Mouse (Mus musculus) heart, embryonic 14.5 days (tissue): ENCODE measurements around the gene Plxnc1. TPM values are rescaled to one million over a fixed set of nuclear protein-coding genes. Genes with fewer than 3 reads are reported as not detected.

Source experiments
- ATAC-seq: fragments of 200-750 bp; cut with Nextera tagmentation; 2 replicates; pipeline ENCODE4 v1.8.0; 2017; ENCODE audit warnings: low read depth, moderate TSS enrichment; ENCODE audit not compliant: insufficient number of reproducible peaks, insufficient read depth, low FRiP score
- H3K27ac ChIP-seq, 2 experiments: fragments of 200-500 bp in 1 of 2; fragments of 300-500 bp in 1 of 2; sonication (generic) in 1 of 2; replicated peaks in 1 of 2; 2 replicates each; pipeline ENCODE4 v1.5.1; 2012 to 2014; ENCODE audit warnings: low read depth in 2 of 2, low read length in 2 of 2, control low read depth in 1 of 2, mild to moderate bottlenecking in 1 of 2, mixed read lengths in 1 of 2; ENCODE audit not compliant: control insufficient read depth in 1 of 2, insufficient read depth in 1 of 2
- H3K27me3 ChIP-seq: fragments of 300-500 bp; sonication (generic); 2 replicates; pipeline ENCODE4 v1.6.1; 2014; ENCODE audit warnings: mild to moderate bottlenecking, low read length, control low read depth; ENCODE audit not compliant: control insufficient read depth, insufficient read depth
- H3K36me3 ChIP-seq: fragments of 300-500 bp; sonication (generic); 2 replicates; pipeline ENCODE4 v1.6.1; 2014; ENCODE audit warnings: mild to moderate bottlenecking, control low read depth, low read length, mixed read lengths; ENCODE audit not compliant: control insufficient read depth, insufficient read depth
- H3K4me1 ChIP-seq, 2 experiments: fragments of 200-500 bp in 1 of 2; fragments of 300-500 bp in 1 of 2; sonication (generic) in 1 of 2; 2 replicates each; pipeline ENCODE4 v1.6.1; 2012 to 2014; ENCODE audit warnings: low read length in 2 of 2, control low read depth in 1 of 2, mixed read lengths in 1 of 2; ENCODE audit not compliant: control insufficient read depth in 2 of 2, insufficient read depth in 2 of 2
- H3K4me2 ChIP-seq: fragments of 300-500 bp; sonication (generic); 2 replicates; pipeline ENCODE4 v1.6.1; 2014; ENCODE audit warnings: mild to moderate bottlenecking, low read length
- H3K4me3 ChIP-seq, 2 experiments: fragments of 200-500 bp in 1 of 2; fragments of 300-500 bp in 1 of 2; sonication (generic) in 1 of 2; 2 replicates each; pipeline ENCODE4 v1.5.1; 2012 to 2014; ENCODE audit warnings: low read length in 2 of 2, mild to moderate bottlenecking in 2 of 2, control low read depth in 1 of 2, low read depth in 1 of 2, moderate library complexity in 1 of 2; ENCODE audit not compliant: control insufficient read depth in 1 of 2, insufficient read depth in 1 of 2
- H3K9ac ChIP-seq: fragments of 300-500 bp; sonication (generic); 2 replicates; pipeline ENCODE4 v1.6.1; 2014; ENCODE audit warnings: mild to moderate bottlenecking, low read length
- H3K9me3 ChIP-seq: fragments of 300-500 bp; sonication (generic); 2 replicates; pipeline ENCODE4 v1.6.1; 2016; ENCODE audit warnings: low read length, control low read depth; ENCODE audit not compliant: control insufficient read depth
- WGBS: fragments of 180-500 bp; shearing (Covaris S2); extraction: QIAGEN DNeasy Blood & Tissue Kit; methylation state at CpG from one replicate; pipeline ENCODE4 v1.1.7; 2014; 5-methylcytosine and 5-hydroxymethylcytosine counted together
- polyA plus RNA-seq: library from polyadenylated mRNA; unstranded; fragments of >200 nt; fragmentation: Nextera tagmentation; extraction: Ambion mirVana; gene quantifications from 2 replicates; pipeline ENCODE4 v1.2.1, GENCODE M21; 2014

The Plxnc1 gene
- polyA plus RNA-seq, 1 experiment from 2014 or later: 6.9 TPM

- H3K27ac ChIP-seq: no peak overlapping the region
- ATAC-seq: no peak
- no peak overlapping the region for H3K9ac ChIP-seq
- no peak overlapping the region for H3K4me3 ChIP-seq
- no peaks in the 10 kb centered on the region for H3K36me3 ChIP-seq
- no peaks in the 10 kb centered on the region for H3K9me3 ChIP-seq
- no peaks in the 10 kb centered on the region for H3K27me3 ChIP-seq
- H3K4me2 ChIP-seq: no peak overlapping the region
- 0 out of 4 replicates have a peak, but pooled peaks cover 0 to 5% of the 10 kb centered on the region in 2 experiments for H3K4me1 ChIP-seq
- WGBS: 80% methylated on average over 9 of the region's 9 CpGs
These were observed 94.7 kb downstream of the Plxnc1 start for GRCm38 (mm10) chr10:94849930-94850329.

- Histone ChIP-seq H3K9ac (no peak overlapping the region), H3K4me2 (no peak overlapping the region), H3K4me3 (no peak overlapping the region), H3K9me3 (no peaks in the 10 kb centered on the region), H3K27ac (no peak overlapping the region), H3K27me3 (no peaks in the 10 kb centered on the region), H3K36me3 (no peaks in the 10 kb centered on the region), H3K4me1 (0 out of 4 replicates have a peak, but pooled peaks cover 0 to under 1% of the 10 kb centered on the region in 2 experiments)
- 76% methylated on average over 4 of the region's 4 CpGs for WGBS
- no peak for ATAC-seq
These were observed 95.3 kb downstream of the Plxnc1 start for GRCm38 (mm10) chr10:94849360-94849759.

GRCm38 (mm10) chr10:94848344-94848743, 96.3 kb downstream of the Plxnc1 start:
- Histone ChIP-seq H3K27ac (no peak overlapping the region), H3K4me1 (no peaks in the 10 kb centered on the region), H3K9me3 (no peaks in the 10 kb centered on the region), H3K4me3 (no peak overlapping the region), H3K36me3 (no peaks in the 10 kb centered on the region), H3K27me3 (no peaks in the 10 kb centered on the region), H3K9ac (no peak overlapping the region), H3K4me2 (no peak overlapping the region)
- 88% methylated on average over 6 of the region's 6 CpGs for WGBS
- ATAC-seq: no peak

GRCm38 (mm10) chr10:94846501-94847105, 98.0 kb downstream of the Plxnc1 start:
- no peaks in the 10 kb centered on the region for H3K4me1 ChIP-seq
- ATAC-seq: no peak
- no peak overlapping the region for H3K4me2 ChIP-seq
- H3K9me3 ChIP-seq: no peaks in the 10 kb centered on the region
- no peaks in the 10 kb centered on the region for H3K27me3 ChIP-seq
- H3K36me3 ChIP-seq: no peaks in the 10 kb centered on the region
- 84% methylated on average over 8 of the region's 8 CpGs for WGBS
- H3K4me3 ChIP-seq: no peak overlapping the region
- H3K27ac ChIP-seq: no peak overlapping the region
- no peak overlapping the region for H3K9ac ChIP-seq

- H3K9me3 ChIP-seq: no peaks in the 10 kb centered on the region
- 81% methylated on average over 6 of the region's 6 CpGs for WGBS
- no peak for ATAC-seq
- H3K36me3 ChIP-seq: no peaks in the 10 kb centered on the region
- H3K27me3 ChIP-seq: no peaks in the 10 kb centered on the region
- H3K4me2 ChIP-seq: no peak overlapping the region
- no peak overlapping the region for H3K4me3 ChIP-seq
- H3K27ac ChIP-seq: no peak overlapping the region
- no peaks in the 10 kb centered on the region for H3K4me1 ChIP-seq
- no peak overlapping the region for H3K9ac ChIP-seq
These were observed 99.9 kb downstream of the Plxnc1 start for GRCm38 (mm10) chr10:94844692-94845091.

- H3K9me3 ChIP-seq: no peaks in the 10 kb centered on the region
- no peak for ATAC-seq
- H3K27ac ChIP-seq: no peak overlapping the region
- no peak overlapping the region for H3K4me2 ChIP-seq
- no peaks in the 10 kb centered on the region for H3K27me3 ChIP-seq
- H3K4me3 ChIP-seq: no peak overlapping the region
- 34% methylated on average over 9 of the region's 9 CpGs for WGBS
- H3K9ac ChIP-seq: no peak overlapping the region
- H3K36me3 ChIP-seq: no peaks in the 10 kb centered on the region
- peaks cover 0 to 2% of the 10 kb centered on the region in 2 experiments; a peak in 1 of 4 replicates for H3K4me1 ChIP-seq
These were observed 108.8 kb downstream of the Plxnc1 start for GRCm38 (mm10) chr10:94835874-94836273.

- Histone ChIP-seq H3K36me3 (no peaks in the 10 kb centered on the region), H3K4me1 (peaks cover 9 to 17% of the 10 kb centered on the region in 2 experiments), H3K27ac (peak overlapping the region; percentile 23 to 87), H3K9me3 (no peaks in the 10 kb centered on the region), H3K27me3 (no peaks in the 10 kb centered on the region), H3K9ac (peak overlapping the region; percentile 39; the same call in 1 of the 2 replicates), H3K4me3 (no peak overlapping the region), H3K4me2 (peak overlapping the region; percentile 46)
- peak; percentile 87 for ATAC-seq
- WGBS: 19% methylated on average over 6 of the region's 6 CpGs
These were observed 115.2 kb downstream of the Plxnc1 start for GRCm38 (mm10) chr10:94829407-94829806.

- no peak overlapping the region for H3K4me3 ChIP-seq
- H3K4me2 ChIP-seq: peak overlapping the region; percentile 46
- H3K27ac ChIP-seq: peak overlapping the region in 1 of 2 experiments; percentile 87; a peak in 1 of 4 replicates
- H3K36me3 ChIP-seq: no peaks in the 10 kb centered on the region
- no peak for ATAC-seq
- no peaks in the 10 kb centered on the region for H3K27me3 ChIP-seq
- H3K9me3 ChIP-seq: no peaks in the 10 kb centered on the region
- H3K4me1 ChIP-seq: peaks cover 9 to 23% of the 10 kb centered on the region in 2 experiments
- H3K9ac ChIP-seq: no peak overlapping the region
- 83% methylated on average over 7 of the region's 7 CpGs for WGBS
These were observed 115.9 kb downstream of the Plxnc1 start for GRCm38 (mm10) chr10:94828734-94829230.
